Mouse (Mus musculus) kidney, postnatal 0 days (tissue): ENCODE data around the gene Itk. TPM values are rescaled to one million over a fixed set of nuclear protein-coding genes. Genes with fewer than 3 reads are reported as not detected.

Source experiments
- ATAC-seq: fragments of 200-750 bp; cut with Nextera tagmentation; replicated peaks from 2 replicates; pipeline ENCODE4 v1.8.0; 2017; ENCODE audit warnings: low read depth, moderate number of reproducible peaks, moderate TSS enrichment, moderate library complexity; ENCODE audit not compliant: low FRiP score
- DNase-seq: peaks from one replicate; pipeline ENCODE4 v3.0.0-alpha.2; 2016; ENCODE audit warnings: low spot score
- H3K27ac ChIP-seq: fragments of 300-500 bp; sonication (generic); 2 replicates; pipeline ENCODE4 v1.5.1; 2014; ENCODE audit warnings: mild to moderate bottlenecking
- H3K27me3 ChIP-seq: fragments of 300-500 bp; sonication (generic); 2 replicates; pipeline ENCODE4 v1.6.1; 2014; ENCODE audit warnings: low read length, mixed read lengths; ENCODE audit not compliant: insufficient read depth
- H3K36me3 ChIP-seq: fragments of 300-500 bp; sonication (generic); 2 replicates; pipeline ENCODE4 v1.6.1; 2014; ENCODE audit warnings: low read length, mixed read lengths; ENCODE audit not compliant: insufficient read depth
- H3K4me1 ChIP-seq: fragments of 300-500 bp; sonication (generic); replicated peaks from 2 replicates; pipeline ENCODE4 v1.6.1; 2014; ENCODE audit warnings: antibody characterized with exemption, low read length, mixed read lengths; ENCODE audit not compliant: insufficient read depth
- H3K4me2 ChIP-seq: fragments of 300-500 bp; sonication (generic); 2 replicates; pipeline ENCODE4 v1.6.1; 2014; ENCODE audit warnings: mild to moderate bottlenecking, low read length, moderate library complexity, mixed read lengths
- H3K4me3 ChIP-seq: fragments of 300-500 bp; sonication (generic); replicated peaks from 2 replicates; pipeline ENCODE4 v1.5.1; 2014; ENCODE audit warnings: low read depth, low read length
- H3K9ac ChIP-seq: fragments of 300-500 bp; sonication (generic); 2 replicates; pipeline ENCODE4 v1.6.1; 2014; ENCODE audit warnings: low read depth, low read length
- H3K9me3 ChIP-seq: fragments of 300-500 bp; sonication (generic); replicated peaks from 2 replicates; pipeline ENCODE4 v1.6.1; 2016; ENCODE audit warnings: low read length, inconsistent platforms, mixed read lengths
- CTCF ChIP-seq: IDR thresholded peaks from 2 replicates; pipeline ENCODE4 v1.5.1; 2016; ENCODE audit warnings: antibody characterized with exemption, low read depth, mild to moderate bottlenecking, moderate library complexity
- WGBS: fragments of 180-500 bp; shearing (Covaris S2); extraction: QIAGEN DNeasy Blood & Tissue Kit; methylation state at CpG from one replicate; pipeline ENCODE4 v1.1.7; 2014; 5-methylcytosine and 5-hydroxymethylcytosine counted together
- polyA plus RNA-seq: library from polyadenylated mRNA; unstranded; fragments of >200 nt; fragmentation: Nextera tagmentation; extraction: Ambion mirVana; gene quantifications from 2 replicates; pipeline ENCODE4 v1.2.1, GENCODE M21; 2015

Itk gene
- polyA plus RNA-seq, 1 experiment from 2014 or later: 0.05 TPM

- 67% methylated on average over 12 of the region's 12 CpGs for WGBS
- Histone ChIP-seq H3K9me3 (no peaks in the 10 kb centered on the region), H3K27me3 (no peaks in the 10 kb centered on the region), H3K36me3 (no peaks in the 10 kb centered on the region), H3K27ac (peak overlapping the region; percentile 36; the same call in 1 of the 2 replicates), H3K4me1 (no peaks in the 10 kb centered on the region), H3K4me3 (no peak overlapping the region), H3K9ac (no peak overlapping the region), H3K4me2 (peak overlapping the region; percentile 18; the same call in 1 of the 2 replicates)
- ATAC-seq (no peak), DNase-seq (no peak)
- no peak for TF ChIP-seq CTCF
These were observed 12.2 kb upstream of the Itk start for GRCm38 (mm10) chr11:46401555-46401954.

- no peak for ATAC-seq
- Histone ChIP-seq H3K4me3 (no peak overlapping the region), H3K4me1 (no peaks in the 10 kb centered on the region), H3K9ac (no peak overlapping the region), H3K36me3 (no peaks in the 10 kb centered on the region), H3K4me2 (no peak overlapping the region), H3K27ac (no peak overlapping the region), H3K27me3 (no peaks in the 10 kb centered on the region), H3K9me3 (no peaks in the 10 kb centered on the region)
- no peak for DNase-seq
- 71% methylated on average over 5 of the region's 5 CpGs for WGBS
- TF ChIP-seq CTCF: no peak
These were observed 9.6 kb upstream of the Itk start for GRCm38 (mm10) chr11:46398933-46399383.

- Histone ChIP-seq H3K4me1 (no peaks in the 10 kb centered on the region), H3K9me3 (no peaks in the 10 kb centered on the region), H3K27me3 (no peaks in the 10 kb centered on the region), H3K27ac (no peak overlapping the region), H3K9ac (no peak overlapping the region), H3K4me2 (no peak overlapping the region), H3K36me3 (no peaks in the 10 kb centered on the region), H3K4me3 (no peak overlapping the region)
- DNase-seq (no peak), ATAC-seq (no peak)
- TF ChIP-seq CTCF: no peak
- WGBS: 81% methylated on average over 4 of the region's 4 CpGs
These were observed 9.2 kb upstream of the Itk start for GRCm38 (mm10) chr11:46398473-46398872.

- no peak overlapping the region for H3K4me2 ChIP-seq
- TF ChIP-seq CTCF: no peak
These were observed 8.6 kb upstream of the Itk start for GRCm38 (mm10) chr11:46397900-46398299.

GRCm38 (mm10) chr11:46396860-46397179 lies 7.5 kb upstream of the Itk start:
- WGBS: 71% methylated on average over 4 of the region's 4 CpGs
- DNase-seq (no peak), ATAC-seq (no peak)
- Histone ChIP-seq H3K36me3 (no peaks in the 10 kb centered on the region), H3K9ac (no peak overlapping the region), H3K4me3 (no peak overlapping the region), H3K9me3 (no peaks in the 10 kb centered on the region), H3K27me3 (no peaks in the 10 kb centered on the region), H3K27ac (no peak overlapping the region), H3K4me2 (no peak overlapping the region), H3K4me1 (no peaks in the 10 kb centered on the region)
- TF ChIP-seq CTCF: no peak

More at GRCm38 (mm10) chr11:46397900-46398299, 8.6 kb upstream of the Itk start:
- no peak overlapping the region for H3K9ac ChIP-seq
- H3K4me3 ChIP-seq: no peak overlapping the region
- no peaks in the 10 kb centered on the region for H3K27me3 ChIP-seq
- DNase-seq: no peak
- H3K36me3 ChIP-seq: no peaks in the 10 kb centered on the region
- H3K27ac ChIP-seq: no peak overlapping the region
- 36% methylated on average over 2 of the region's 2 CpGs for WGBS
- ATAC-seq: no peak
- H3K9me3 ChIP-seq: no peaks in the 10 kb centered on the region
- no peaks in the 10 kb centered on the region for H3K4me1 ChIP-seq

- Histone ChIP-seq H3K27ac (no peak within 1 kb of the TSS), H3K27me3 (no peaks in the 10 kb centered on the region), H3K36me3 (no peaks in the 10 kb centered on the region), H3K4me2 (no peak within 1 kb of the TSS), H3K4me3 (no peak within 1 kb of the TSS), H3K4me1 (no peaks in the 10 kb centered on the region), H3K9me3 (no peaks in the 10 kb centered on the region), H3K9ac (no peak within 1 kb of the TSS)
- no peak for TF ChIP-seq CTCF
- DNase-seq: no peak
- WGBS: 80% methylated on average over 13 of the region's 13 CpGs
- ATAC-seq: no peak
These were observed 7.0 kb upstream of the Itk start, which contains the start of gene Fam71b for GRCm38 (mm10) chr11:46396167-46396859. Gene Fam71b (plus strand): TSS chr11:46396559.

GRCm38 (mm10) chr11:46395698-46396097 lies 6.4 kb upstream of the Itk start:
- H3K4me3 ChIP-seq: no peak overlapping the region
- no peak overlapping the region for H3K27ac ChIP-seq
- no peak overlapping the region for H3K4me2 ChIP-seq
- 94% methylated on average over 2 of the region's 2 CpGs for WGBS
- no peak for ATAC-seq
- no peaks in the 10 kb centered on the region for H3K27me3 ChIP-seq
- no peaks in the 10 kb centered on the region for H3K36me3 ChIP-seq
- H3K4me1 ChIP-seq: no peaks in the 10 kb centered on the region
- H3K9me3 ChIP-seq: no peaks in the 10 kb centered on the region
- no peak for DNase-seq
- TF ChIP-seq CTCF: no peak
- H3K9ac ChIP-seq: no peak overlapping the region
